Mouse (Mus musculus) layer of hippocampus, adult 11-12 months (tissue): ENCODE data around the gene Plcb3.

Source experiments
- DNase-seq: peaks from one replicate; pipeline ENCODE4 v3.0.0; 2022; ENCODE audit warnings: low spot score

The Plcb3 gene

DNA sequence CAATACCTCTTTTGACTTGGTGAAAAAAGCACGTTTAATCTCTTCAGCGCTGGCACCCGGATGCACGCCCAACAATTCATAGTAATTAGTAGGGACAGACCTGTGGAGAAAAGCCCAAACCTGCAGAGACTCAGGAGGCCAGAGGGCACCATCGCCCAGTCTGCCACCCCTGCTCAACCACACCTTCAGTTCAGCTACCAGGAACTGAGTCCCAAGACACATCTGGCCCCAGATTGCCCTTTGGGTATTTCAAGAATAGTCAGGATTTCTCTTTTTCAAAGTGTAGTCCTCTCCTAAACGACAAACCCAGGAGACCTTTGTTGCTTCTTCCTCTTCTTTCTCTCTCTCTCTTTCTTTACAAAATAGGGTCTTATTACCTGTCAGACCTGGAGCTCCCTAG, 14.4 kb upstream of the Plcb3 start:
- DNase-seq = no peak

- no peak for DNase-seq
These were observed 13.0 kb upstream of the Plcb3 start for GRCm38 (mm10) chr19:6989251-6989650.

DNA sequence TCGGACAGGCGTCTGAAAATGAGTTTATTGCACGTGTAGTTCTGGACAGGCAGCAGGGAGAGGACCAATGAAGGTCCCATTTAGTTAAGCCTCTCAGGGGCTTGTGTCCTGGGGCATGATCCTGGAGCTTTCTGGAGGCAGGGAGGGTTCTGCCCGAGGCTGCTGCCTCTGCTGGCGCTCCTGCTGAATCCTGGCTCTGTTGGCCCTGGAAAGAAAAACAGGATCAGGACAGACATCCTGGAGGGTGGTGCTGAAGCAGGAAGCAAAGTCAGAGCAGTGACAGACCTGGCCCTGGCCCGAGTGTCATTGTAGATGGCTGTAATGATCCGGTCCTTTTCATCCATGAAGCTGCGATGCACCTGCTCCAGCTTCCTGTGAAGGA, 11.6 kb upstream of the Plcb3 start:
- DNase-seq = no peak

GRCm38 (mm10) chr19:6987061-6987903, 11.0 kb upstream of the Plcb3 start, which contains the start of gene Vegfb:
TSS of gene Vegfb (minus strand) at chr19:6987651.
- no peak for DNase-seq

GRCm38 (mm10) chr19:6985951-6986708, 9.9 kb upstream of the Plcb3 start:
- DNase-seq = no peak

- no peak for DNase-seq
These were observed 9.0 kb upstream of the Plcb3 start for GRCm38 (mm10) chr19:6985300-6985699.

DNA sequence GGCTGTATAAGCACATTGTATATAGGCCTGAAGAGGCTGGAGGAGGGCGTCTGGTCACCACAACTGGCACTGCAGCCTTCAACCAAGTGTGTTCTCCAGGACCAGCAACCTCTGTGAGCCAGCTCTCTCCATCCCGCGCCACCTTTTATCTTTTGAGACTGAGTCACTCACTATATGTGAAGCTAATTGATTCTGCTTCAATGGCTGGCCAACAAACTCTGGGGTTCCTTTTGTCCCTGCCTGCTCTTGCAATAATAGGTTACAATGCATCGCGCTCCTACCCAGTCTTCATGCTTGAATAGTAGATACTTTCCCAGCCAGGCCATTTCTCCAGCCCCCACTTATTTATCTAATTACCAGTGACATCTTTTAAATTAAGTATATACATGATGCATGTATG, 7.4 kb upstream of the Plcb3 start:
- no peak for DNase-seq

DNA sequence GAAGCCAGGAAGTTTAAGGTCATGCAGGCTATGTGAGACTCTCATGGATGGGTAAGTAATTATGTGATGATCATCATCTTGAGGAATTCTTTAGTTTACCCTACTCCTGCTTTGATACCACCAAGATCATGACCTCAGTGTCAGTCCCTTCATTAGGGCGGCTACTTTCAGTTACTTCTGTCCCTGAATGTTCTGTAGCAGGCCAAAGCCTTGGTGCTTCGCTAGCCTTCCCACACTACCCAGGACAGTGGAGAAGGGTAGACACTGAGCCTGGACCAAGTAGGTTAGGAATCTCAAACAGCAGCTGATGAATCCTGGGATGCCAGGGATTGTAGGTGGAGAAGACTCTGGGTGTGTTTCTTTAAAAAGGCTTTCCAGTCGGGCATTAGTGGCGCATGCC, 5.2 kb upstream of the Plcb3 start:
- DNase-seq = no peak

GRCm38 (mm10) chr19:6980381-6981093, 4.3 kb upstream of the Plcb3 start, which contains the start of gene Fkbp2:
TSS of gene Fkbp2 (minus strand) at chr19:6980501.
- peak; percentile 99 for DNase-seq

- peak; percentile 99 for DNase-seq
These were observed 3.5 kb upstream of the Plcb3 start for GRCm38 (mm10) chr19:6979486-6980380.

DNA sequence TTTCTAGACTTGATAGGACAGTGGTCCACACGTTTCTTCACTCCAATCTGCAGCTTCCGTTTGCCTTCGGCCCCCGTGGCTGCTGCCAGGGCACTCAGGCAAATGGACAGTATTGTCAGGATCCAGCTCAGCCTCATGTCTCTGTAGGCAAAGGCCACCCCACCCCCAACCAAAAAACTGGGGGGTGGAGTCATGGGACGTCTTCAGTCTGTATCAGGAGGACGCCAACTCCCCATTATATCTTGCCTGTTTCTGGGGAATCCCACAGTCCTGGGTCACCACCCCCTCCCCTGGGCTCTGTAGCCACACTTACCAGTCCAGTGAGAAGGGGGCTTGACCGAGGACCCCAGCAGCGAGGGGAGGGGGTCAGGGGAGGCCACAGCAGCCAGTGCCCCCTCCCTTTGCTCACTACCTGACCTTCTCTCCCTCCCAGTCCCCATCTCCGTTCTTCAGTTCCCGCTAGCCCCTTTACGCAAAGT, 2.8 kb upstream of the Plcb3 start:
- peak; percentile 57 for DNase-seq

GRCm38 (mm10) chr19:6978639-6978974, 2.3 kb upstream of the Plcb3 start:
- DNase-seq = no peak

- no peak for DNase-seq
These were observed 1.7 kb upstream of the Plcb3 start for GRCm38 (mm10) chr19:6977759-6978638.

- peak; percentile 75 for DNase-seq
These were observed 1.8 kb downstream of the Plcb3 start, which contains the start of gene Ppp1r14b for GRCm38 (mm10) chr19:6974211-6975205. TSS of gene Ppp1r14b (plus strand) at chr19:6974968.

DNA sequence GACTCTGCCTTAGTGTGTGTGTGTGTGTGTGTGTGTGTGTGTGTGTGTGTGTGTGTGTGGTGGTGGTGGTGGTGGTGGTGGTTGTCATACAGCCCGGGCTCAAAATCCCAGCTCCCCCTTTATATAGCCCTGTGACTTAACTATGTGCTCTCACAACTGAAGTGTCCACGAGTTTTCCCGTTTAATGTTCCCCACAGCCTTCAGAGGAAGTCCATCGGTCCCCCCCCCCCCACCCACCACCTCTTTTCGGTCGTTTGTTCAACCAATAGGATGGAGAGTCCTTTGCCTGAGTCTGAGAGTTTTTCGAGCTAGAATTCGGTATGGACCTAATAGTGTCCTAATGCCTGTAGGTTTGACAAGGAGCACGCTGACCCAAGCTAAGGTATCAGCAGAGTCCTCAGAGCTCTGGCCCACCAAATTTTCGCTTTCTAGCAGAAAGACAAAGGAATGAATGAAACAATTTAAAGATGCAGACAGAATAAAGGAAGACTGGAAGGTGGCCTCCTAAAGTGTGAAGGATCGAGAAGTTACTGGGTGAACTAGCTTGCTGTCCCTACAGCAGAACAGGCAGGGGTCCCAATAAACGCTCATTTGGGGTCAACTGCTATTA, 2.6 kb downstream of the Plcb3 start:
- DNase-seq = no peak

DNA sequence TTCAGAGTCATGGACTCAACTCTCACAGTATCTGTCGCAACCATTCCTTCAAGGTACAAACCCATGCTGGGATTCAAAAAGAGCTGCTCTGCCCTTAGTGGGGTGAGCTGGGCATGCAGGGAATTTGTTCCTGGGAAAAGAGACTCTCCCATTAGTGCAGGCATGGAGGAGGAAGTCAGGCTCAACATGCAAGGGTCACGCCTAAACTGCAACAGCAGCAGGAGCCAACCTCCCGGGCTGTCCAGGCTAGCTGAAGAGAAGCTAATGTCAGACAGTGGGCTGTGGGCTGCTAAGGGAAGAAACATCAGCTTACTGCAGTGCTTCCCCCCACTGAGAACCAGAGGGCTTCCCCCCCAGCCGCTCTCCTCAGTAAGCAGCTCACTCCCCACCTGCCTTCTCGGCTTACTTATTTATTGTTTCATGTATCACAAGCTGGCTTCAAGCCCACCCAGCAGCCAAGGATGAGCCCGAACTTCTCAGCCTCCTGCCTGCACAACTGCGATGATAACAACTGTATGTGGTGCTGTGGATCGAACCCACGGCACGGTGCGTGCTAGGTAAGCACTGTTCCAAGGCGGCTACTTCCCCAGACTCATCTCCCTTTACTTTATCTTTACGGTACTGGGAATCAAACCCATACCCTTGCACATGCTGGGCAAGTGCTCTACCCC, 3.9 kb downstream of the Plcb3 start:
- DNase-seq = no peak

GRCm38 (mm10) chr19:6971644-6972043, 4.6 kb downstream of the Plcb3 start:
- peak; percentile 5 for DNase-seq

DNA sequence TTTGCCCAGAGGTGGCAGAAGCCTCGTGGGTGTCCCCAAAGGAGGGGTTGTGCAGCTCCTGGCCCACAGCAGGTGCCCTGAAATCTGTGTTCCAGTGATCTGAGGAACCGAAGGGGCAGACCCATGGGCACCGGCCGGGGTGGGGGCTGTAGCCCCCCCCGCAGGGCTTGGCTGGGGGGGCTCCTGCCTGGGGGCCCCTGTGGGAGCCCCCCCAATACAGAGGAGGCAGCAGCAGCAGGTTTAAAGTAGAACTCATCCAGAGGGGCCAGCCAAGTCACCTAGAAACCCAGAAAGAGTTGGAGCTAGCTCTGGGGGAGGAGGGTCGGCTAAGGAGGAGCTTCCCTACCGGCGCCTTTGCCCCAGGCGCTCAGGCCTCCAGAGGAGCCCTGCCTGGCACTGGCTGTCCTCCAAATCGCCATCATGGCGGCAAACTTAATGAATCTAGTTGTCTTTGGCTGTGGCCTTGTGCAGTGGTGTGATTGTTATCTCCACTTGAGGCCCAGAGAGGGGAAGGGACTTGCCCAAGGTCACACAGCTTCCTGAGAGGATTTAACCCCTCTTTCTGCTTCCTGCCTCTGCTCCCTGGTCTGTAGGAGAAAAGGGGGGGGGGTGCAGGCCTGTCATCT, 5.7 kb downstream of the Plcb3 start:
- no peak for DNase-seq
